Mouse (Mus musculus): ENCODE measurements around the gene Ecm1. TPM values are rescaled to one million over a fixed set of nuclear protein-coding genes. Genes with fewer than 3 reads are reported as not detected.

Gene Ecm1
- polyA plus RNA-seq, 1 experiment from 2014 or later, result 110 TPM

DNA sequence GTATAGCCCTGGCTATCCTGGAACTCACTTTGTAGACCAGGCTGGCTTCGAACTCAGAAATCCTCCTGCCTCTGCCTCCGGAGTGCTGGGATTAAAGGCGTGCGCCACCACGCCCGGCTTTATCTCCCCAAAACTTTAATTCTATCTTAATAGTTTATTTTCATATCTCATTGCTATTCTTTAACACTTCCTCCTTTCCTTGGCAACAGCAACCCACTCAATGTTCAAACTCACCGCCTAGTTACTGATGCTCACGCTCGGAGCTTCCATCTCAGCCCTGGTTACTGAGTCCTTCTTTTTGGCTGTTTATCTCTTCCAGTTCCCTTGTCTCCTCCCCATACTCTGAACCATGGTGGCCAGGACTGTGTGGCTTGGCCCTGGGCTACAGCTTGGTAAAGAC is 7.1 kb downstream of the Ecm1 start:
- no peak overlapping the region for H3K4me2 ChIP-seq (ENCODE audit: low read depth, low read length)
- H3K9ac ChIP-seq (ENCODE audit: low read length), result no peak overlapping the region
- H3K4me1 ChIP-seq (ENCODE audit: control insufficient read depth, insufficient read depth, low read length), result peaks cover 17% of the 10 kb centered on the region; the same call in 1 of the 2 replicates
- H3K27me3 ChIP-seq (ENCODE audit: control insufficient read depth, insufficient read depth, low read length), result no peaks in the 10 kb centered on the region
- no peak for ATAC-seq (ENCODE audit: insufficient read depth, low FRiP score)
- no peak overlapping the region for H3K27ac ChIP-seq (ENCODE audit: low read length)
- H3K4me3 ChIP-seq (replicated peaks; ENCODE audit: low read length), result no peak overlapping the region
- WGBS, result 93% methylated on average over 9 of the region's 9 CpGs
- H3K9me3 ChIP-seq (replicated peaks; ENCODE audit: control insufficient read depth, low read length), result no peaks in the 10 kb centered on the region
- no peaks in the 10 kb centered on the region for H3K36me3 ChIP-seq (ENCODE audit: control insufficient read depth, insufficient read depth, low read length)

DNA sequence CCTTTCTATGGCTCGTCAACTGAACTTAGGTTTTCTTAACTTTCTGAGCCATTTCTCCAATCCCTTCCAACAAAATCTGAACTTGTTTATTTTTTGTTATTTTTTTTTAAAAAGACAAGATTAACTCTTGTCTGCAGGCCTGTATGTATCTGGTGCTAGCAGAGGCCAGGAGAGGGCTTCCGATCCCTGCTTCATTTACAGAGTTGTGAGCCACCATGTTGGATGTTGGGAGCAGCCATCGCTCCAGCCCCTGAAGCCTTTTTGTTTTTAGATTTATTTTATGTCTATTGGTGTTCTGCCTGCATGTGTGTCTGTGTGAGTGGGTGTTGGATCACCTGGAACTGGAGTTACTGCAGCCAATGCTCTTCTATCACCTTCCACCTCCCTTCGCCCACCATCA is 7.6 kb downstream of the Ecm1 start:
- H3K4me1 ChIP-seq (ENCODE audit: control insufficient read depth, insufficient read depth, low read length), result peaks cover 17% of the 10 kb centered on the region; the same call in 1 of the 2 replicates
- no peaks in the 10 kb centered on the region for H3K36me3 ChIP-seq (ENCODE audit: control insufficient read depth, insufficient read depth, low read length)
- H3K9ac ChIP-seq (ENCODE audit: low read length), result no peak overlapping the region
- H3K9me3 ChIP-seq (replicated peaks; ENCODE audit: control insufficient read depth, low read length), result no peaks in the 10 kb centered on the region
- H3K4me3 ChIP-seq (replicated peaks; ENCODE audit: low read length), result no peak overlapping the region
- H3K27me3 ChIP-seq (ENCODE audit: control insufficient read depth, insufficient read depth, low read length), result no peaks in the 10 kb centered on the region
- no peak overlapping the region for H3K4me2 ChIP-seq (ENCODE audit: low read depth, low read length)
- WGBS, result 85% methylated on average over 4 of the region's 4 CpGs
- no peak for ATAC-seq (ENCODE audit: insufficient read depth, low FRiP score)
- H3K27ac ChIP-seq (ENCODE audit: low read length), result no peak overlapping the region

DNA sequence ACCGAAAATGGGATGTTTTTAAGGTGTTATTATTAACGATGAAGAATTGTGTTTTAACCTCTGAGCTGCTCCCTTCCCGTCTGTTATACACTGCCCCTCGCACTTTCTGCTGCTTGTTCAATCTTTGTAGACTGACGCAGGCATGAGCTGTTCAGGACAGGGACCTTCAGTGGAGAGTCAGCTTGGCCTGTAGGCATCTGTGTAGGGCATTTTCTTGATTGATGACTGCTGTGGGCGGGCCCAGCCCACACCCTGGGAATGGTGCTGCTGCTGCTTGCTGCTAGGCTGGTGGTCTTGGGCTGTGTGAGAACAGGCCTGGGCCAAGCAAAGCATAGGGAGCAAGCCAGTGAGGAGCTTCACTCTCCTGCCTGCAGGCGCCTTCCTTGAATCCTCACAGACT is 8.9 kb downstream of the Ecm1 start:
- no peak for ATAC-seq (ENCODE audit: insufficient read depth, low FRiP score)
- H3K36me3 ChIP-seq (ENCODE audit: control insufficient read depth, insufficient read depth, low read length), result no peaks in the 10 kb centered on the region
- H3K9ac ChIP-seq (ENCODE audit: low read length), result no peak overlapping the region
- 69% methylated on average over 7 of the region's 7 CpGs for WGBS
- H3K9me3 ChIP-seq (replicated peaks; ENCODE audit: control insufficient read depth, low read length), result no peaks in the 10 kb centered on the region
- no peak overlapping the region for H3K27ac ChIP-seq (ENCODE audit: low read length)
- H3K4me3 ChIP-seq (replicated peaks; ENCODE audit: low read length), result no peak overlapping the region
- no peaks in the 10 kb centered on the region for H3K27me3 ChIP-seq (ENCODE audit: control insufficient read depth, insufficient read depth, low read length)
- H3K4me2 ChIP-seq (ENCODE audit: low read depth, low read length), result no peak overlapping the region
- H3K4me1 ChIP-seq (ENCODE audit: control insufficient read depth, insufficient read depth, low read length), result peaks cover 17% of the 10 kb centered on the region; the same call in 1 of the 2 replicates

DNA sequence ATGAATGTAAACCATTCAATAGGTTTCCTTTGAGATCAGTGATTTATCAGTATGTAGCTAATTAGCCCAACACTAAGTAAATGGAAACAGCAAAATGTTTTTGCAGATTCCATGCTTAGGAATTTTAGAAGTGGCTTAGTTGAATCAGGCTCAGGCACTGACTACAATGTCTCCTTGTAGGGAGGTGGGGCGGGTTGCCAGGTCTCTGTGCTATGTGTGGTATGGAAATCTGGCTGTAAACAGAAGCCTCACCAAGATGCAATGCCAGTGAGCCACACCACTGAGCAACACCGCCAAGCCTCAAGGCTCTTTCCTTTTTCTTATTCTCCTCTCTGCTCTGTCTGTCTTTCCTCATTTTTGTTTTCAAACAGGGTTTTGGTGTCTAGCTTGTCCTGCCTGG is 10.5 kb downstream of the Ecm1 start:
- Histone ChIP-seq H3K4me3 (replicated peaks; ENCODE audit: low read length) (no peak overlapping the region), H3K9ac (ENCODE audit: low read length) (no peak overlapping the region), H3K36me3 (ENCODE audit: control insufficient read depth, insufficient read depth, low read length) (no peaks in the 10 kb centered on the region), H3K27me3 (ENCODE audit: control insufficient read depth, insufficient read depth, low read length) (no peaks in the 10 kb centered on the region), H3K27ac (ENCODE audit: low read length) (no peak overlapping the region), H3K4me2 (ENCODE audit: low read depth, low read length) (no peak overlapping the region), H3K9me3 (replicated peaks; ENCODE audit: control insufficient read depth, low read length) (no peaks in the 10 kb centered on the region), H3K4me1 (ENCODE audit: control insufficient read depth, insufficient read depth, low read length) (peaks cover 11% of the 10 kb centered on the region; the same call in 1 of the 2 replicates)
- 71% methylated on average over 2 of the region's 2 CpGs for WGBS
- no peak for ATAC-seq (ENCODE audit: insufficient read depth, low FRiP score)

DNA sequence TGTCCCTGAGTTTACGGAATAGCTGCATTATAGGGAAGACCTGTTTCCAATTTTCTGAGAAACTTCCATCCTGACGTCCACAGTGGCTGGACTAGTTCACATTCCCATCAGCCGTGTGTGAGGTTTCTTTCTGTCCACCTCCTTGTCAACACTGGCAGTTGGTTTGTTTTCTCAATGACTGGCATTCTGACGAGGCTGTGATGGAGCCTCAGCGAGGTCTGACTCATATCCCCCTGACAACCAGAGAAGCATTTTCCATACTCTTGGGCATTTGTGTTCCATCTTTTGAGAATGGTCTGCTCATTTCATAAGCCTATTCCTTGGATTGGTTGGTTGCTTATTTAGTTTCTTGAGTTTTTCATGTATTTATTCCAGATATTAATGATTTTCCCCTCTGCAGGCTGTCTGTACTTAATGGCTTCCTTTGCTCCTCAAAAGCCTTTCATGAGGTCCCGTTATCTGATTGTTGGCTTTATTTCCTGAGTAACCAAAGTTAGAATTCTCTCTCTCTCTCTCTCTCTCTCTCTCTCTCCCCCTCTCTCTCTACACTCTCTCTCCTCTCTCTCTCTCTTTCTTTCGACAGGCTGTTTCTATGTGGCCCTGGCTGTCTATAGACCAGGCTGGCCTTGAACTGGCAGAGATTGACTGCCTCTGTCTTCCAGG is 12.5 kb downstream of the Ecm1 start:
- ATAC-seq (ENCODE audit: insufficient read depth, low FRiP score), result no peak
- H3K27ac ChIP-seq (ENCODE audit: low read length), result no peak overlapping the region
- no peak overlapping the region for H3K9ac ChIP-seq (ENCODE audit: low read length)
- no peaks in the 10 kb centered on the region for H3K36me3 ChIP-seq (ENCODE audit: control insufficient read depth, insufficient read depth, low read length)
- H3K9me3 ChIP-seq (replicated peaks; ENCODE audit: control insufficient read depth, low read length), result no peaks in the 10 kb centered on the region
- 43% methylated on average over 7 of the region's 7 CpGs for WGBS
- H3K4me2 ChIP-seq (ENCODE audit: low read depth, low read length), result no peak overlapping the region
- no peaks in the 10 kb centered on the region for H3K27me3 ChIP-seq (ENCODE audit: control insufficient read depth, insufficient read depth, low read length)
- no peaks in the 10 kb centered on the region for H3K4me1 ChIP-seq (ENCODE audit: control insufficient read depth, insufficient read depth, low read length)
- H3K4me3 ChIP-seq (replicated peaks; ENCODE audit: low read length), result no peak overlapping the region

DNA sequence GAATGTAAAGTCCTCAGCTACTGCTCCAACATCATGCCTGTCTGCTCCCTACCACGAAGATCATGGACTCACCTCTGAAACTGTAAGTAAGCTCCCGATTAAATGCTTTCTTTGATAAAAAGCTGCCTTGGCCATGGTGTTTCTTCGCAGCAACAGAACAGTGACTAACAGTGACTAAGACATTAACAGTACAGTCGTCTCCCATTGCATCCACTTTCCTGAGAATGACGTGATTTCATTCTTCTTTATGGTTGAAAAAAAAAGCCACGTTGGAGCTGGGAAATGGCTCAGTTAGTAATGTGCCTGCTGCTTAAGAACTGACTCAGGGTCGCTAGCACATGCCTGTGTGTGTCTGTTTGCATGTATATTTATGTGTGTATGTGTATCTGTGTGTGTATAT is 13.5 kb downstream of the Ecm1 start:
- no peak for ATAC-seq (ENCODE audit: insufficient read depth, low FRiP score)
- WGBS, result 80% methylated on average over 7 of the region's 7 CpGs
- no peak overlapping the region for H3K4me3 ChIP-seq (replicated peaks; ENCODE audit: low read length)
- H3K36me3 ChIP-seq (ENCODE audit: control insufficient read depth, insufficient read depth, low read length), result no peaks in the 10 kb centered on the region
- no peaks in the 10 kb centered on the region for H3K9me3 ChIP-seq (replicated peaks; ENCODE audit: control insufficient read depth, low read length)
- no peak overlapping the region for H3K4me2 ChIP-seq (ENCODE audit: low read depth, low read length)
- no peaks in the 10 kb centered on the region for H3K27me3 ChIP-seq (ENCODE audit: control insufficient read depth, insufficient read depth, low read length)
- no peaks in the 10 kb centered on the region for H3K4me1 ChIP-seq (ENCODE audit: control insufficient read depth, insufficient read depth, low read length)
- no peak overlapping the region for H3K27ac ChIP-seq (ENCODE audit: low read length)
- H3K9ac ChIP-seq (ENCODE audit: low read length), result no peak overlapping the region

DNA sequence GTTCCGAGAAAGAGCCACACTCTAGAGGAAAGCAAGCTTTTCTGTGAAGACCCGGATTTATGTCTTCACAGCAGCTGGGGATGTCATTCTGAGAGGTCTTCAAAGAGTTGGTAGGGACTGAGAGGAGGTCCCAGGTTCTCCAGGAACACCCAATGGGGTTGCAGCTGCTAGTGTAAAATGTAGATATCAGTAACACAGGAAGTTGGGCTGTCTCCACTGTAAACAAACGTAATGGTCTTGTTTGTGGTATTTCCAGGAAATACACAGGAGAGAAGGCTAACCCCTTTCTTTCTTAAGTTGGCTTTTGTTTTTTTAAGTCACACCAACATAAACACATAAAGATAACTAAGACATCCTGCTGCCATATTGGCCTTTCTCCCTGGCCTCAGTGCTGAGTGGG is 17.0 kb downstream of the Ecm1 start:
- Histone ChIP-seq H3K4me2 (ENCODE audit: low read depth, low read length) (no peak overlapping the region), H3K27ac (ENCODE audit: low read length) (no peak overlapping the region), H3K4me1 (ENCODE audit: control insufficient read depth, insufficient read depth, low read length) (no peaks in the 10 kb centered on the region), H3K9me3 (replicated peaks; ENCODE audit: control insufficient read depth, low read length) (no peaks in the 10 kb centered on the region), H3K36me3 (ENCODE audit: control insufficient read depth, insufficient read depth, low read length) (no peaks in the 10 kb centered on the region), H3K27me3 (ENCODE audit: control insufficient read depth, insufficient read depth, low read length) (no peaks in the 10 kb centered on the region), H3K9ac (ENCODE audit: low read length) (no peak overlapping the region), H3K4me3 (replicated peaks; ENCODE audit: low read length) (no peak overlapping the region)
- no peak for ATAC-seq (ENCODE audit: insufficient read depth, low FRiP score)
- 64% methylated on average over 3 of the region's 3 CpGs for WGBS

DNA sequence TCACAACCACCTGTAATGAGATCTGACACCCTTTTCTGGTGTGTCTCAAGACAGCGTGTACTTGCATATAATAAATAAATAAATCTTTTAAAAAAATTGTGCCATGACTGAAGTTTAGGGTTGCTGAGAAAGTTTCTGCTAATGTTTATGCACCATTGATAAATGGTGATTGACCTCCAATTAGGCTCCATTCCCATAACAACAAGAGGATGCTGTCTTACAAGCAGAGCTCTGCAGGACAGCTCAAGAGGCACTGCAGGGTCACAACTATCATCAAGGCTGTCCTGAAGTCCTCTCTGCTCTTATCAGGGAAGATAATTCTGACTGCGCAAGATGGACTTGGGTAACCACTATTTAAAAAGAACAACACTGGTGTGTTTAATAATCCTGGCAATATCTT is 21.2 kb downstream of the Ecm1 start:
- Histone ChIP-seq H3K27ac (ENCODE audit: low read length) (no peak overlapping the region), H3K36me3 (ENCODE audit: control insufficient read depth, insufficient read depth, low read length) (no peaks in the 10 kb centered on the region), H3K4me2 (ENCODE audit: low read depth, low read length) (no peak overlapping the region), H3K4me1 (ENCODE audit: control insufficient read depth, insufficient read depth, low read length) (no peaks in the 10 kb centered on the region), H3K9ac (ENCODE audit: low read length) (no peak overlapping the region), H3K9me3 (replicated peaks; ENCODE audit: control insufficient read depth, low read length) (0 out of 2 replicates have a peak, but pooled peaks cover 2% of the 10 kb centered on the region), H3K27me3 (ENCODE audit: control insufficient read depth, insufficient read depth, low read length) (no peaks in the 10 kb centered on the region), H3K4me3 (replicated peaks; ENCODE audit: low read length) (no peak overlapping the region)
- no peak for ATAC-seq (ENCODE audit: insufficient read depth, low FRiP score)
- WGBS, result 73% methylated on average over 2 of the region's 2 CpGs

DNA sequence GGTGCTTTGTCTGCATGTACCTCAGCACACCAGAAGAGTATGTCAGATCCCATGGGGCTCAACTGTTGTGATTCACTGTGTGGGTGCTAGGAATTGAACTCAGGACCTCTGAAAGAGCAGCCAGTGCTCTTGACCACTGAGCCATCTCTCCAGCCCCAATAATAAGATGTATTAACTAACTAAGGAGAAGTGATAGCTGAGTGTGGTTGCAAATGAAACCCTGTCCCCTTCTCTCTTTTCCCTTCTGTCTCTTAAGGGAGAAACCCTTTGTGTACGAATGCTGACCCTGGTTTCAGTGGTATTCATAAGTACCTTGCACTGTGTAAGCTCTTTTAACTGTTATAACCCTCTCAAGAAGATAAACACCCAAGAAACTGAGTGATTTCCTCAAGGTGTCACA is 23.3 kb downstream of the Ecm1 start:
- Histone ChIP-seq H3K27me3 (ENCODE audit: control insufficient read depth, insufficient read depth, low read length) (no peaks in the 10 kb centered on the region), H3K27ac (ENCODE audit: low read length) (no peak overlapping the region), H3K9ac (ENCODE audit: low read length) (no peak overlapping the region), H3K36me3 (ENCODE audit: control insufficient read depth, insufficient read depth, low read length) (no peaks in the 10 kb centered on the region), H3K4me2 (ENCODE audit: low read depth, low read length) (no peak overlapping the region), H3K4me3 (replicated peaks; ENCODE audit: low read length) (no peak overlapping the region), H3K9me3 (replicated peaks; ENCODE audit: control insufficient read depth, low read length) (0 out of 2 replicates have a peak, but pooled peaks cover 5% of the 10 kb centered on the region), H3K4me1 (ENCODE audit: control insufficient read depth, insufficient read depth, low read length) (no peaks in the 10 kb centered on the region)
- no peak for ATAC-seq (ENCODE audit: insufficient read depth, low FRiP score)
- WGBS, result 73% methylated on average over 1 of the region's 1 CpGs

Measured in stomach, embryonic 16.5 days (tissue).